Mouse (Mus musculus): ENCODE data around the gene Fam214b. TPM values are rescaled to one million over a fixed set of nuclear protein-coding genes. Genes with fewer than 3 reads are reported as not detected.

Fam214b gene
- polyA plus RNA-seq, 1 experiment = not detected

DNA sequence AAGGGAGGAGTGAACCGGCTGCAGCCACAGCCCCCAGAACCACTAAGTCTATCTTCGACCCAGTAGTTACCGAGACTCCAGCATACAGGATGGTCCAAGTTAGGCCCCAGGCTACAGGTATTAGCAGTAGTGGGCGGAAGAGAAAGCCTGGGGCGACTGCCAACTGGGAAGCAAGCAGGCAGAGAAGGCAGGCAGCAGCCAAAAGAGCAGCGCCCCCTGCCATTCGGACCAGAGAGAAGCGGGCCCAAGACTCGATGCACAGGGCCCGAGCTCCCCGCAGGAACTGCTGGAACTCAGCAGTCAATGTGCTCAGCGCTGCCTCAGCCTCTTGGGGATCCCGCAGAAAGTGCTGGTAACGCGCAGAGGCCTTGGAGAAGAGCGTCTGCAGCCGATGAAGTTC lies 24.7 kb downstream of the Fam214b start:
- no peak overlapping the region for H3K4me3 ChIP-seq (ENCODE audit: insufficient read depth, low read depth, low read length)
- H3K27ac ChIP-seq (ENCODE audit: insufficient read depth, low read depth, low read length) = no peak overlapping the region
- 73% methylated on average over 17 of the region's 17 CpGs for WGBS
- peaks cover 12% of the 10 kb centered on the region for H3K4me1 ChIP-seq (ENCODE audit: control insufficient read depth, insufficient read depth, low read length)
- TF ChIP-seq CTCF (IDR thresholded peaks at IDR 0.05; ENCODE audit: insufficient read depth, low read depth, low read length) (no peak), POLR2A (IDR thresholded peaks at IDR 0.05; ENCODE audit: insufficient read depth, low read depth, low read length) (no peak)

DNA sequence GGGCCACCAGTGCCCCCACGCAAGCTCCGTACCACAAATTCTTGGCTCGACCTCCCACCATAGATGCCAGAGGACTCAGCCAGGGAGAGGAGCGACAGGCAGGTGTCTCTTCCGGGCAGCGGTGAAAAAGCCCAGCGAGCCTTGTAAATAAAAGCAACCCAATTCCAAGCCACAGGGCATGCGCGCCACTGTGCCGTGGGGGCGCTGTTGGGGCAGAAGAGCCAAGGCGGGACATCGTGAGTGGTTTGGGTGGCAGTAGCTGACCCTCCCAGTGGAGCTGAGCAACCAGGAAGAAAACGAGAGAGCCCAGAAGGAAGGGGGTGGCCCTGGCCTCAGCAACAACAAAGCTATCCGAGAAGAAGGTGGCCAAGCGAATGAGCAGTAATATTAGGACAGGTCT lies 25.1 kb downstream of the Fam214b start:
- Histone ChIP-seq H3K4me3 (ENCODE audit: insufficient read depth, low read depth, low read length) (no peak overlapping the region), H3K4me1 (ENCODE audit: control insufficient read depth, insufficient read depth, low read length) (peaks cover 12% of the 10 kb centered on the region), H3K27ac (ENCODE audit: insufficient read depth, low read depth, low read length) (no peak overlapping the region)
- no peak for TF ChIP-seq CTCF (IDR thresholded peaks at IDR 0.05; ENCODE audit: insufficient read depth, low read depth, low read length)
- no peak for TF ChIP-seq POLR2A (IDR thresholded peaks at IDR 0.05; ENCODE audit: insufficient read depth, low read depth, low read length)
- WGBS = 85% methylated on average over 16 of the region's 16 CpGs

DNA sequence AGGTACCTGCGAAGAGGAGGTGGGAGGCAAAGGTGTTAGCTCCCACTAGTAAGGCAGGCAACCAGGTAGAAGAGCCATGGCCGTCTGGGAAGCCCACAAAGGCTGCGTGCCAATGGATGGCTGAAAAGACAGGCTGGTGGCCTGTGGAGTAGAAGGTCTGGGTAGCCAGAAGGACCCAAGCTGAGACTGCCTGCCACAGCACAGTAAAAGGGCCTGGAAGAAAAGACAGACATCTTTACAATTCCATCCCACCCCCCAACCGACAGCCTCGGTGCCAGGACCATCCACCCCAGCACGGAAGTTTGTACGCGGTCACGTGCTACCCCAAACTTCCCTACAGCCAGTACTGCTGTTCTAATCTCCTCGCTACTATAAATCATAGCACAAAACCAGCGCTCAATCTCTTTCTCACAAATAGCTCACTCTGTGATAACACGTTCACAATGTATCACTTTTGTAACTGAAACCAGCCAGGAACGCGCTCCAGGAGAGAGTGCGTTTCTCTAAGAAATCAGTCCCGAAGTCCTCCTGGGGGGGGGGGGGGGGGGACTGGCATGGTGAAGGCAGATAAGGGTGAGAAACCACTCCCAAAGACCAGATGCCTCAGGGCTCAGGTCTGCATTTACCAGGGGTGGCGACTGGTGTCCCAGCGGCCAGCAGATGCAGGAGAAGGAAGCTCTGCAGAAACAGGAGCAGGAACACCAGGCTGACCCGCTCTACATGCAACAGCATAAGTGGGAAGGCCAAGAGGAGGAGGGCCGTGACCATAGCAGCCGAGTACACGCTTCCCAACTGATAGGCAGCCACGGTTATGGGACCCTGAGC lies 26.2 kb downstream of the Fam214b start:
- peaks cover 11% of the 10 kb centered on the region for H3K4me1 ChIP-seq (ENCODE audit: control insufficient read depth, insufficient read depth, low read length)
- TF ChIP-seq CTCF (IDR thresholded peaks at IDR 0.05; ENCODE audit: insufficient read depth, low read depth, low read length) (no peak), POLR2A (IDR thresholded peaks at IDR 0.05; ENCODE audit: insufficient read depth, low read depth, low read length) (no peak)
- no peak overlapping the region for H3K27ac ChIP-seq (ENCODE audit: insufficient read depth, low read depth, low read length)
- 91% methylated on average over 23 of the region's 23 CpGs for WGBS
- H3K4me3 ChIP-seq (ENCODE audit: insufficient read depth, low read depth, low read length) = no peak overlapping the region

DNA sequence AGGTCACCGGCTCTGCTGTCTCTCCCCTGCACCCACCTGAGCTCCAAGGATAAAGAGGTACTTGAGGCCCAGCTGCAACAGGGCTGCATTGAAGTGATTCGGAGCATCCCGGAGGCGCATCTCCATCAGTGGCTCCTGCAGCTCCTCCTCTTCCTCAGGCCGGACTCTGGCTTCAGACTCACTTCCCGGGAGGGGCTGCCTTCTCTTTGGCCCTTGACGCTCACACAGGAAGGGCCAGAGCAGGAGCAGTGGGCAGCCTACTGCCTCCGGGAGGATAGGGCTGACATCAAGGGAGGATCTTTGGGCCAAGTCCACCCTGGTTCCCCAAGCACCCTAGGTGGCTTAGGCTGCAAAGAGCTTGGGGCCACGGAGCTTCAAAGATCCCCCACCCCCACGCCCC lies 26.8 kb downstream of the Fam214b start:
- Histone ChIP-seq H3K27ac (ENCODE audit: insufficient read depth, low read depth, low read length) (no peak overlapping the region), H3K4me3 (ENCODE audit: insufficient read depth, low read depth, low read length) (no peak overlapping the region), H3K4me1 (ENCODE audit: control insufficient read depth, insufficient read depth, low read length) (peaks cover 6% of the 10 kb centered on the region; the same call in 1 of the 2 replicates)
- 89% methylated on average over 10 of the region's 10 CpGs for WGBS
- TF ChIP-seq CTCF (IDR thresholded peaks at IDR 0.05; ENCODE audit: insufficient read depth, low read depth, low read length) = no peak
- no peak for TF ChIP-seq POLR2A (IDR thresholded peaks at IDR 0.05; ENCODE audit: insufficient read depth, low read depth, low read length)

DNA sequence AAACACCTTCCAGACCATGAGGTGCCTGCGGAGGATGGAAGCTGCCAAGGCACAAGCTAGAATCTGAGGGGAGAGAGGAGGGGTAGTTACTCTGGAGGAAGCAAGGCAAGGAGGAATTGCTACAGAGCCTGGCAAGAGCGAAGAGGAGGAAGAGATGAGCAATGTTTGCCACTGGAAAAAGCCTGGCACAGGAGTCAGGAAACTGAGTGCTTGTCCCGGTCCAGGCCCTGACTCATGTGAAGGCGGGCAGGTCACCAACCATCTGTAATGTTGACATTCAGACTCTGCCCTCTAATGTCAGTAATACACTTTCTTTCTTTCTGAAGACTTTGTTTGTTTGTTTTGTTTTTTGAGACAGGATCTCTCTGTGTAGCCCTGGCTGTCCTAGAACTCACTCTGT lies 27.9 kb downstream of the Fam214b start:
- TF ChIP-seq CTCF (IDR thresholded peaks at IDR 0.05; ENCODE audit: insufficient read depth, low read depth, low read length) (no peak), POLR2A (IDR thresholded peaks at IDR 0.05; ENCODE audit: insufficient read depth, low read depth, low read length) (no peak)
- Histone ChIP-seq H3K27ac (ENCODE audit: insufficient read depth, low read depth, low read length) (no peak overlapping the region), H3K4me1 (ENCODE audit: control insufficient read depth, insufficient read depth, low read length) (no peaks in the 10 kb centered on the region), H3K4me3 (ENCODE audit: insufficient read depth, low read depth, low read length) (no peak overlapping the region)
- 89% methylated on average over 4 of the region's 4 CpGs for WGBS

DNA sequence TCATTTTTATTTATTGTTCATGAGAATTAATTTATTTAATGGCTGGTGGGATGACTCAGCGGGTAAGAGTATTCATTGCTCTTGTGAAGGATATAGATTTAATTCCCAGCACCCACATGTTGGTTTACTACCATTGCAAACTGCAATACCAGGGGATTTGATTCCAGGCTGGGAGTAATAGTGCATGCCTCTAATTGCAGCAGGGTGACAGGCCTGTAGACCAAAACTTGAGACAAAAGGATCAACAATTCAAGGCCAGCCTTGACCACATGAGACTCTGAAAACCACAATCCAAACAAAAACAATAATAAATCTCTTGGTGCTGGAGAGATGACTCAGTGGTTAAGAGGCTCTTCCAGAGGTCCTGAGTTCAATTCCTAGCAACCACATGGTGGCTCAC lies 33.9 kb downstream of the Fam214b start:
- Histone ChIP-seq H3K4me3 (ENCODE audit: insufficient read depth, low read depth, low read length) (no peak overlapping the region), H3K4me1 (ENCODE audit: control insufficient read depth, insufficient read depth, low read length) (peaks cover 2% of the 10 kb centered on the region), H3K27ac (ENCODE audit: insufficient read depth, low read depth, low read length) (no peak overlapping the region)
- TF ChIP-seq CTCF (IDR thresholded peaks at IDR 0.05; ENCODE audit: insufficient read depth, low read depth, low read length) (no peak), POLR2A (IDR thresholded peaks at IDR 0.05; ENCODE audit: insufficient read depth, low read depth, low read length) (no peak)
- WGBS = 95% methylated on average over 1 of the region's 1 CpGs

DNA sequence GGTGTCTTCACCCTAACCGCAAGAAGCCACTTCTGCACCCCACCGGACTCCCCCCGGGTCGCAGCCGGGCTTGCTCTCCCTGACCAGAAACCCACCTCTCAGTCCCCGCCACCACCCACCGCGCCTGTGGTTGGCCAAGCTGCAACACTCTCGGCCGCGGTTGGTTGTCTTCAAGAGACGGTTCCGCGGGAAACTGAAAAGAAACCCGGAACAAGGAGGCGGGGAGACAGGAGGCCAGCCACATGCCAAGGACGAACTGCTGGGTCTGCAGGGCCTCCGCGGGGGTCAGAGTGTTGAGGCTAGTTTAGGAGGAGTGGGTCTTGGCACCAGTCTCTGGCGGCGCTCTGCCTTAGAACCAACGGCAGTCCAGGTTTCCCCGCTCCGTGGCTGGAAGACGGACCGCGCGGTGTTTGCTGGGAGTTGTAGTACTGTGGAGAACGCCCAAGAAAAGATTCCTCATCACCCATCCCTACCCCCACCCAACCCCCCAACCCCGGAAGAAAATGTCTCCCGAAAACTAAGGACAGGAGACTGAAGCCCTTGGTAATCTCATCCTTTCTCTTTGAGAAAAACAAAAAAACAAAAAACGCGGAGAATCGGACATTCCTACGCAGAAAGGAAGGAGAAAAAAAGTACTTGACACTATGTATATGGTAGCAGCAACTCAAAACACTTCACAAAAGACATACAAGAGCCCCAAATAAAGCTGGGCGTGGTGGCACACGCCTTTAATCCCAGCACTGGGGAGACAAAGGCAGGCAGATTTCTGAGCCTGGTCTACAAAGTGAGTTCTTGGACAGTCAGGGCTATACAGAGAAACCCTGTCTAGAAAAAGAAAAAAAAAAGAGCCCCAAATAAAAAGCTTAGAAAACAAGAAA lies 35.6 kb downstream of the Fam214b start, which contains the start of gene Fancg:
Gene Fancg, minus strand, starts transcription at position 346 of the 878 bp plus-strand sequence.
- Histone ChIP-seq H3K4me1 (ENCODE audit: control insufficient read depth, insufficient read depth, low read length) (peaks cover 2% of the 10 kb centered on the region), H3K4me3 (ENCODE audit: insufficient read depth, low read depth, low read length) (peak within 1 kb of the TSS; percentile 97), H3K27ac (ENCODE audit: insufficient read depth, low read depth, low read length) (no peak within 1 kb of the TSS)
- no peak for TF ChIP-seq POLR2A (IDR thresholded peaks at IDR 0.05; ENCODE audit: insufficient read depth, low read depth, low read length)
- TF ChIP-seq CTCF (IDR thresholded peaks at IDR 0.05; ENCODE audit: insufficient read depth, low read depth, low read length) = no peak
- under 1% methylated on average over 37 of the region's 37 CpGs for WGBS

DNA sequence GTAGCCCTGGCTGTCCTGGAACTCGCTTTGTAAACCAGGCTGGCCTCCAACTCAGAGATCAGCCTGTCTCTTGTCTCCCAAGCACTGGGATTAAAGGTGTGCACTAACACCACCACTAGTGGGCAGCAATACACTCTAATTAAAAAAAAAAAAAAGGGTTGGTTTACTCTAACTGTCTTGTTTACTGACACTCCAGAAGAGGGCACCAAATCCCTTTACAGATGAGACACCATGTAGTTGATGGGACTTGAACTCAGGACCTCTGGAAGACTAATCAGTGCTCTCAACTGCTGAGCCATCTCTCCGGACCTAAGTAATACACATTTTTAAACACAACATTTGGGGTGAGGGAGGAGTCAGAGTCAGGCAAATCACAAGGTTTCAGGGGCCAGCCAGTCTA lies 40.3 kb downstream of the Fam214b start:
- Histone ChIP-seq H3K27ac (ENCODE audit: insufficient read depth, low read depth, low read length) (no peak overlapping the region), H3K4me3 (ENCODE audit: insufficient read depth, low read depth, low read length) (no peak overlapping the region), H3K4me1 (ENCODE audit: control insufficient read depth, insufficient read depth, low read length) (peaks cover 14% of the 10 kb centered on the region)
- TF ChIP-seq CTCF (IDR thresholded peaks at IDR 0.05; ENCODE audit: insufficient read depth, low read depth, low read length) (no peak), POLR2A (IDR thresholded peaks at IDR 0.05; ENCODE audit: insufficient read depth, low read depth, low read length) (no peak)
- 54% methylated on average over 2 of the region's 2 CpGs for whole genome bisulfite sequencing

DNA sequence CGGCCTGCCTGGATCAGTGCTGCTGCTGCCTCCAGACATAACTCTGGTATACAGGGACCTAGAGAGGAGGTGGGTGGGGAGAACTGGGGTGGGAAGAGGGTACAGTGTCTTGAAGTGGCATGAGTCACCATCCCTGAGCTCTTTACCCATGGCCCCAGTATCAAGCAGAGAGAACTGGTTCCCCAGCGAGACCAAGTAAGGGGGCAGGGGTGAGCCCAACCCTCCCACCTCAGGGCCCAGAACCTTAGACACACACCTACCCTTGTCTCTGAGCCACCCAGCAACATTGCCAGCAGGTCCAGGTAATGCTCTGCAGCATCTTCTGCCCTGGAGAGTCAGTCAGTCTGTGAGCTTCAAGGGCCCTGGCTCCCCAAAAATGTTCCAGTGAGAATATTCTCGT lies 41.1 kb downstream of the Fam214b start:
- 62% methylated on average over 3 of the region's 3 CpGs for WGBS
- H3K4me3 ChIP-seq (ENCODE audit: insufficient read depth, low read depth, low read length) = peak overlapping the region; percentile 14; the same call in 1 of the 2 replicates
- H3K4me1 ChIP-seq (ENCODE audit: control insufficient read depth, insufficient read depth, low read length) = peaks cover 14% of the 10 kb centered on the region
- peak overlapping the region; percentile 87 for H3K27ac ChIP-seq (ENCODE audit: insufficient read depth, low read depth, low read length)
- TF ChIP-seq POLR2A (IDR thresholded peaks at IDR 0.05; ENCODE audit: insufficient read depth, low read depth, low read length) (no peak), CTCF (IDR thresholded peaks at IDR 0.05; ENCODE audit: insufficient read depth, low read depth, low read length) (no peak)
